Mouse (Mus musculus): ENCODE results near the gene Scn5a. TPM values are rescaled to one million over a fixed set of nuclear protein-coding genes. Genes with fewer than 3 reads are reported as not detected.

Gene Scn5a
- polyA plus RNA-seq, 1 experiment from 2014 or later = 0.03 TPM

DNA sequence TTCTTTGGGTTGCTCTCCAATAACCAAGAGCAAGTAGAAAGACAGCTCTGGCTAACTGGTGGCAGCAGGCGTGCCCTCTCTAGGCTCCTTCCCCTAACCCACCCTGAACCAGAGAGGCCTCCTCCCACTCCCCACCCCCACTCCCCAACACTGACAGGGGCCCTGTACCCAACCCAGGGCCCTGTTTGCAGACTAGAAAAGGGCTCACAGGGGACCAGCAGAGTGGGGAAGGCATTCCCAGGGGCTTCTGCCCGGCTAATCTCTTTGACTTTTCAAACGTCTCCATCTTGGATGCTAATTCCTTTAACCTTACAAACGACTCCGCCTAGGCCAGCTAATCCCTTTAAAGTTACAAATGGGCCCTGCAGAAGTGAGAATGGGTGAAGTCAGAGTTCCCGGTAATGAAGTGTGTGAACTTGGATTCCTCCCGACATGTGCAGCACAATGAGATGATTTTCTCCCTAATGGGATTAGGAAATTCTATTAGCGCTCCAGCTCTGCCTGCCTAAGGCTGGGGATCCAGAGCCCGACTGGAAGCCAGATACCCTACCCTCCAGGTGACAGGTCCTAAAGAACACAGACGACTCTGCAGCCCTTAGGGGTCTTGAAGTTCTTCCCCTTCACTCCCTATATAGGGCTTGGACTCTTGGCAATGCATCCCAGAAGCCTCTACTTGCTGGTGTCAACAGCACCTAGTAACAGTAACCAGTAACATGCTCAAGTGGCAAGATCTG lies 47.0 kb downstream of the Scn5a start:
- DNase-seq (no peak), ATAC-seq (ENCODE audit: low read depth) (no peak)
- Histone ChIP-seq H3K4me1 (replicated peaks) (no peaks in the 10 kb centered on the region), H3K27me3 (peaks cover 23% of the 10 kb centered on the region), H3K27ac (no peak overlapping the region), H3K4me2 (no peak overlapping the region), H3K4me3 (replicated peaks) (no peak overlapping the region), H3K9me3 (replicated peaks) (no peaks in the 10 kb centered on the region), H3K9ac (no peak overlapping the region), H3K36me3 (no peaks in the 10 kb centered on the region)
- WGBS (ENCODE audit: insufficient replicate concordance) = 16% methylated on average over 10 of the region's 10 CpGs

DNA sequence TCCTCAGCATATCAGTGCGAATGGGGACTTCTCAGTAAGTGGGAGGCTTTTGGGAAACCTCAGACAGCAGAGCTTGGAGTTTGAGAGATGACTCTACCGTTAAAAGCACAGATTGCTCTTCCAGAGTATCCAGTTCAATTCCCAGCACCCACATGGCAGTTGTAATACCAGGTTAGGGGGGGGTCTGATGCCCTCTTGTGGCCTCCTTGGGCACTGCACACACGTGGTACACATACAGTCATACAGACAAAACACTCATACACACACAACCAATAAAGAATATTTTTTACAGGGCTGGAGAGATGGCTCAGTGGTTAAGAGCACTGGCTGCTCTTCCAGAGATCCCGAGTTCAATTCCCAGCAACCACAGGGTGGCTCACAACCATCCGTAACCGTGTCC lies 54.3 kb downstream of the Scn5a start:
- WGBS (ENCODE audit: insufficient replicate concordance) = 67% methylated on average over 6 of the region's 6 CpGs

DNA sequence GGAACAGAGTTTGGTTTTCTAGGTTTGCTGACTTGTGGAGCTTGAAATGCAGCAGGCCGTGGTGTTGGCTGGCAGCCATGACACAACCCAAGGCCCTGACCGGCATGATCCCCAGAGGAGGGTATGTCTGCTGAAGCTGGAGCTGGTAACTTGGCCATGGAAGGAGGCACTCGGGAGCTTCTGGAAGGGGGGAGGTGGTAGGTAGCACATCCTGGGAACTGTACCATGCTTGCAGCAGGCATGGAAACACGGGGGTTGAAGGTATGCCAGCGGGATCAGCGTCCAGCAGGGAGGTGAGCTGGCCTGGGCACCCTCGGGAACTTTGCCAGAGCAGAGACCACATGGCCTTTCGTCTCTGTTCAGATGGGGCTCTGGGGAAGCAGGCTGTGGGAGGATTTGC lies 55.5 kb downstream of the Scn5a start:
- DNase-seq = no peak
- H3K9ac ChIP-seq = no peak overlapping the region
- peaks cover 8% of the 10 kb centered on the region for H3K9me3 ChIP-seq (replicated peaks)
- no peak overlapping the region for H3K4me2 ChIP-seq
- H3K27me3 ChIP-seq = no peaks in the 10 kb centered on the region
- no peak overlapping the region for H3K27ac ChIP-seq
- no peak overlapping the region for H3K4me3 ChIP-seq (replicated peaks)
- ATAC-seq (ENCODE audit: low read depth) = no peak
- H3K4me1 ChIP-seq (replicated peaks) = no peaks in the 10 kb centered on the region
- 76% methylated on average over 8 of the region's 8 CpGs for WGBS (ENCODE audit: insufficient replicate concordance)
- no peaks in the 10 kb centered on the region for H3K36me3 ChIP-seq

More for the DNA sequence above, 54.3 kb downstream of the Scn5a start:
- H3K9me3 ChIP-seq (replicated peaks) = peaks cover 8% of the 10 kb centered on the region
- ATAC-seq (ENCODE audit: low read depth) = no peak
- H3K9ac ChIP-seq = no peak overlapping the region
- no peaks in the 10 kb centered on the region for H3K36me3 ChIP-seq
- no peaks in the 10 kb centered on the region for H3K4me1 ChIP-seq (replicated peaks)
- H3K27ac ChIP-seq = no peak overlapping the region
- DNase-seq = no peak
- no peak overlapping the region for H3K4me3 ChIP-seq (replicated peaks)
- no peak overlapping the region for H3K4me2 ChIP-seq
- H3K27me3 ChIP-seq = no peaks in the 10 kb centered on the region

DNA sequence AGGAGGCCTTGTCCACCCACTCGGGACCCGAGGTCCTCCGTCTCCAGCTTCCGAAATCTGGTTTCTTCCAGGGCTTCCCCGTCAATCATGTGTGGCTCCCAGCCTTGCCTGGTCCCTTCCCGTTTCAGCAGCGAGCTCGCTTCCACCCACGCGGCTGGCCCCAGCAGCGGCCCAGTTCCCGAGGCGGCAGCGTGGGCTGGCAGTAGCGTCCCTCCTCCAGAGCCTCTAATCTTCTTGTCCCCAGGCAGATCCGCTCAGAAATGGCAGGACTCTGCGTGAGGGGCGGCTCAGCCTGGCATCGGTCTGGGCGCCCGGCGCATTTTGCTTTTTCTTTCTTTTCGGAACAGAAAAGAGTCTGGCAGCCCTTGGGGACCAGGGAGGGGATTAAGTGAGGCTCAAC lies 59.7 kb downstream of the Scn5a start:
- 55% methylated on average over 23 of the region's 23 CpGs for WGBS (ENCODE audit: insufficient replicate concordance)
- DNase-seq (no peak), ATAC-seq (ENCODE audit: low read depth) (no peak)
- no peak overlapping the region for H3K4me2 ChIP-seq
- H3K9me3 ChIP-seq (replicated peaks) = no peaks in the 10 kb centered on the region
- no peak overlapping the region for H3K9ac ChIP-seq
- H3K4me3 ChIP-seq (replicated peaks) = no peak overlapping the region
- H3K36me3 ChIP-seq = no peaks in the 10 kb centered on the region
- no peak overlapping the region for H3K27ac ChIP-seq
- 0 out of 2 replicates have a peak, but pooled peaks cover 2% of the 10 kb centered on the region for H3K27me3 ChIP-seq
- no peaks in the 10 kb centered on the region for H3K4me1 ChIP-seq (replicated peaks)

DNA sequence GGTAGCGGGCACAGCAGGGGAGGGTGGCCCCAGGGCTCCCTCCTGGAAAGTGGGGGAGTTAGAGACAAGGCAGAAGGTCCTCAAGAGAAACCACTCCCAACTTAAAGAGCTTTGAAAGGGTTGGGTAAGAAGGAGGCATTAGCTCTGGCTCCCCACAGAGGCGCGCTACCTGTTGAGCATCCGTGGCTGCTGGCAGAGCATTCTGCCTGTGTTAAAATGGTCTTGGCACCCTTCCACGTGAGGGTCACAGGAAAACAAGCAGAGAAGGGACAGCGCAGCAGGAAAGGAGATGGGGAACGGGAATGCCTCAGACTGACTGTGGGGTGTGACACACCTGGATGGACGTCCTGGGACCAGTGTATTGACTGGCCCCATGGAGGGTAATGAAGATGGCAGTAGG lies 60.6 kb downstream of the Scn5a start:
- H3K27me3 ChIP-seq = 0 out of 2 replicates have a peak, but pooled peaks cover 2% of the 10 kb centered on the region
- no peaks in the 10 kb centered on the region for H3K9me3 ChIP-seq (replicated peaks)
- H3K4me3 ChIP-seq (replicated peaks) = no peak overlapping the region
- H3K27ac ChIP-seq = no peak overlapping the region
- H3K4me2 ChIP-seq = no peak overlapping the region
- H3K36me3 ChIP-seq = no peaks in the 10 kb centered on the region
- no peaks in the 10 kb centered on the region for H3K4me1 ChIP-seq (replicated peaks)
- no peak for DNase-seq
- 69% methylated on average over 8 of the region's 8 CpGs for WGBS (ENCODE audit: insufficient replicate concordance)
- no peak overlapping the region for H3K9ac ChIP-seq
- ATAC-seq (ENCODE audit: low read depth) = no peak

DNA sequence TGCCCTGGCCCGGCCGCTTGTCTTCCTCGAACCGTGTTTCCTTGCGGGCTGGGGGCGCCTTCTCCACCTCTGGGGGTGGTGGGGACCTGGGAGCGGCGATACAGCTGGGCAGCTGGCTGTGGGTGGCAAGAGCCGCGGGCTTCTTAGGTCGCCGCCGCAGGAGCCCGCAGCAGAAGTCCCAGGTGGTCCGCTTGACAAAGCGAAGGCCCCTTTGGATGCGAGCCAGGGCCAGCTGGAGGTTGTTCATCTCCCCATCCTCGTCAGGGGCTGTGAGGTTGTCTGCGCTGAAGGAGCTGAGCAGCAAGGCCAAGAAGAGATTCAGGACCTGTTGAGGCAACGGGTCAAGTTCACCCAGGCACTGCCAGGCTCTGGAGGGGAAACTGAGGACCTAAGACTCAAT lies 61.3 kb downstream of the Scn5a start:
- WGBS (ENCODE audit: insufficient replicate concordance) = 48% methylated on average over 20 of the region's 20 CpGs
- 0 out of 2 replicates have a peak, but pooled peaks cover 2% of the 10 kb centered on the region for H3K27me3 ChIP-seq
- H3K9ac ChIP-seq = no peak overlapping the region
- H3K27ac ChIP-seq = no peak overlapping the region
- H3K4me2 ChIP-seq = no peak overlapping the region
- H3K36me3 ChIP-seq = no peaks in the 10 kb centered on the region
- ATAC-seq (ENCODE audit: low read depth) (no peak), DNase-seq (no peak)
- no peaks in the 10 kb centered on the region for H3K9me3 ChIP-seq (replicated peaks)
- no peaks in the 10 kb centered on the region for H3K4me1 ChIP-seq (replicated peaks)
- no peak overlapping the region for H3K4me3 ChIP-seq (replicated peaks)

DNA sequence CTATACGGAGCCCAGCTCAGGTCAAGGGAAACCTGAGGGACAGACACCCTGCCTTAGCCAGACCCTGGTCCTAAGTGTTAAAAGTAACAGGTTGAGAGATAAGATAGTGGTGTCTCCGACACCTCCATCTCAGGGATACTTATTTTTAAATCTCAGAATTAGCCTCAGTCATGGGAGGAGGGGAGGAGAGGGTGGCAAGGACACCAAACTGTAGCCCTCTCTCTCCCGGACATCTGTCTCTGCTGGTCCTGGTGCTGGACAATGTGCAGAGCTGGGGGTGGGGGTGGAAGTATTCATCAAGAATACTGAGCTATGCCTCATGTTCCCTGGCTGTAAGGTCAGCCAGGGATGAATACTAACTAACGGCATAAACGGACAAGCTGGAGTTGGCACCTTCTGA lies 62.0 kb downstream of the Scn5a start:
- H3K9me3 ChIP-seq (replicated peaks) = no peaks in the 10 kb centered on the region
- DNase-seq (no peak), ATAC-seq (ENCODE audit: low read depth) (no peak)
- H3K4me1 ChIP-seq (replicated peaks) = no peaks in the 10 kb centered on the region
- H3K4me2 ChIP-seq = no peak overlapping the region
- H3K36me3 ChIP-seq = no peaks in the 10 kb centered on the region
- 0 out of 2 replicates have a peak, but pooled peaks cover 2% of the 10 kb centered on the region for H3K27me3 ChIP-seq
- H3K4me3 ChIP-seq (replicated peaks) = no peak overlapping the region
- H3K9ac ChIP-seq = no peak overlapping the region
- no peak overlapping the region for H3K27ac ChIP-seq
- WGBS (ENCODE audit: insufficient replicate concordance) = 59% methylated on average over 5 of the region's 5 CpGs

- H3K4me1 ChIP-seq (replicated peaks) = no peaks in the 10 kb centered on the region
- DNase-seq = no peak
- H3K27me3 ChIP-seq = 0 out of 2 replicates have a peak, but pooled peaks cover 2% of the 10 kb centered on the region
- H3K27ac ChIP-seq = no peak overlapping the region
- H3K4me2 ChIP-seq = no peak overlapping the region
- H3K4me3 ChIP-seq (replicated peaks) = no peak overlapping the region
- ATAC-seq (ENCODE audit: low read depth) = no peak
- no peaks in the 10 kb centered on the region for H3K9me3 ChIP-seq (replicated peaks)
- no peaks in the 10 kb centered on the region for H3K36me3 ChIP-seq
- no peak overlapping the region for H3K9ac ChIP-seq
- 72% methylated on average over 9 of the region's 9 CpGs for WGBS (ENCODE audit: insufficient replicate concordance)
Measured at GRCm38 (mm10) chr9:119515454-119515853, 63.4 kb downstream of the Scn5a start.

DNA sequence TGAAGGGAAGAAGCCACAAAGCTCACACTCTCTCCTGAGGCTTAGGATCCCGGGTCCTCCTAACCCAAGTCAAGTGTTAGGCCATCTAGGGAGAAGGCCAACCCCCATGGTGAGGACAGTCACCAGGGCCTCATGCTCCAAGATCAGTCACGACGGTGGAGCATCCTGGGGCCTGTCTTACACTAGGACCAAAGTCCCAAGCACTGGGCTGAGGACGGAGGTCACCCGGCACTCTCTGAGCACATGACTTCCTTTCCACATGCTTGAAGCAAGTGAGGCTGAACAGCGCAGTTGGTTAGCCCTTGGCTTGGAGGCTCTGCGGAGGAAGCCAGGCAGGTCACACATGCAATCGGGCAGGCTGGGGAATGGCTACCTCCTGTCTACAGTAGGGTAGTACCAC lies 63.8 kb downstream of the Scn5a start:
- Histone ChIP-seq H3K9ac (no peak overlapping the region), H3K27ac (no peak overlapping the region), H3K4me2 (no peak overlapping the region), H3K36me3 (no peaks in the 10 kb centered on the region), H3K9me3 (replicated peaks) (no peaks in the 10 kb centered on the region), H3K27me3 (0 out of 2 replicates have a peak, but pooled peaks cover 2% of the 10 kb centered on the region), H3K4me1 (replicated peaks) (no peaks in the 10 kb centered on the region), H3K4me3 (replicated peaks) (no peak overlapping the region)
- ATAC-seq (ENCODE audit: low read depth) (no peak), DNase-seq (no peak)
- 58% methylated on average over 8 of the region's 8 CpGs for WGBS (ENCODE audit: insufficient replicate concordance)

DNA sequence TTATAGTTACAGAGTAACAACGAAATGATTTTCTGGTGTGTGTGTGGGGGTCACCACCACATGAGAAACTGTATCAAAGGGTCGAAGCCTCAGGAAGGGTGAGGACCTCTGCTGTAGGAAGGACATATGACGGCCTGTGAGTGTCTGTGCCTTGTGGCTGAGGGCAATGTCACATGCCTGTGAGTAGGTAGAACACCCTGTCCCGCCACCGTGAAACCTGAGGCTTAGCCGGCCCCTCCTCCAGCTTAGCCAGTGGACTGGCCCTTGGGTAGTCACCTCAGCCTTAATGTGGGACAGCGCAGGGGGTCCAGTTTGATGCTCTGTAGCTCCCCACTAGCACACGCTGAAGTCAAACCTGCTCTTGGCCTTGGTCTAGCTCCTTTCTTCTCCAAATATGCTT lies 65.0 kb downstream of the Scn5a start:
- Histone ChIP-seq H3K4me1 (replicated peaks) (no peaks in the 10 kb centered on the region), H3K4me2 (no peak overlapping the region), H3K36me3 (no peaks in the 10 kb centered on the region), H3K27ac (no peak overlapping the region), H3K9me3 (replicated peaks) (no peaks in the 10 kb centered on the region), H3K27me3 (0 out of 2 replicates have a peak, but pooled peaks cover 2% of the 10 kb centered on the region), H3K9ac (no peak overlapping the region), H3K4me3 (replicated peaks) (no peak overlapping the region)
- DNase-seq (no peak), ATAC-seq (ENCODE audit: low read depth) (no peak)
- 74% methylated on average over 8 of the region's 8 CpGs for WGBS (ENCODE audit: insufficient replicate concordance)

GRCm38 (mm10) chr9:119512993-119513392 lies 65.8 kb downstream of the Scn5a start:
- no peak for DNase-seq
- Histone ChIP-seq H3K4me1 (replicated peaks) (no peaks in the 10 kb centered on the region), H3K27me3 (0 out of 2 replicates have a peak, but pooled peaks cover 2% of the 10 kb centered on the region), H3K36me3 (no peaks in the 10 kb centered on the region), H3K9me3 (replicated peaks) (no peaks in the 10 kb centered on the region), H3K4me3 (replicated peaks) (no peak overlapping the region), H3K9ac (no peak overlapping the region), H3K4me2 (no peak overlapping the region), H3K27ac (no peak overlapping the region)
- no peak for ATAC-seq (ENCODE audit: low read depth)
- 79% methylated on average over 9 of the region's 9 CpGs for WGBS (ENCODE audit: insufficient replicate concordance)

DNA sequence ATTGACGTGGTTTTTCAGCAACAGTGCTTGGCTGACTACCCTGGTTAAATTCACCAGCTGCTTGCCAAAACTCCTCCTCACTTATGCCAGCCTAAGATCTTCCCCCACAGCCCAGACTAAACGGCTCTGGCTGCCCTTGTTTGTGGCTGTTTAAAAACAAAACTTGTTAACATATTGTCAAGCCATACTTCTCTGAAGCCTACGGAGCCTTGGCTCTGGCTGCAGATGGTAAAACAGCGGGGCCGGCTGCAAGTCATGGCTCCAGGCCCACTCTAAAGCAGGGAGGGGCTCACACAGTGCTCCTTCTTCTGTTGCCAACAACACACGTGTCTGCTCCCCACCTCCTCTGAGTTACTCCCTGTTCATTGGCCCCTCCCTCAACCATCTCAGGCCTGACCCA lies 67.9 kb downstream of the Scn5a start:
- DNase-seq = no peak
- no peaks in the 10 kb centered on the region for H3K27me3 ChIP-seq
- 59% methylated on average over 6 of the region's 6 CpGs for WGBS (ENCODE audit: insufficient replicate concordance)
- no peak overlapping the region for H3K4me3 ChIP-seq (replicated peaks)
- no peaks in the 10 kb centered on the region for H3K36me3 ChIP-seq
- H3K4me2 ChIP-seq = no peak overlapping the region
- no peak overlapping the region for H3K27ac ChIP-seq
- no peak for ATAC-seq (ENCODE audit: low read depth)
- H3K9me3 ChIP-seq (replicated peaks) = peaks cover 4% of the 10 kb centered on the region; the same call in 1 of the 2 replicates
- H3K4me1 ChIP-seq (replicated peaks) = no peaks in the 10 kb centered on the region
- H3K9ac ChIP-seq = no peak overlapping the region

All from liver, embryonic 13.5 days (tissue).